Mouse (Mus musculus): ENCODE measurements around the gene Vipr1. TPM values are rescaled to one million over a fixed set of nuclear protein-coding genes. Genes with fewer than 3 reads are reported as not detected.

The Vipr1 gene
- polyA plus RNA-seq (2017; shearing (Covaris generic)), result 8.3 TPM

GRCm38 (mm10) chr9:121642401-121643181 lies at the start of gene Vipr1:
Vipr1 (plus strand) TSS chr9:121642716.

GRCm38 (mm10) chr9:121642001-121642400 lies 515 bp upstream of the Vipr1 start, which contains the start of gene Lyzl4:
Lyzl4 (minus strand) TSS chr9:121642096.

DNA sequence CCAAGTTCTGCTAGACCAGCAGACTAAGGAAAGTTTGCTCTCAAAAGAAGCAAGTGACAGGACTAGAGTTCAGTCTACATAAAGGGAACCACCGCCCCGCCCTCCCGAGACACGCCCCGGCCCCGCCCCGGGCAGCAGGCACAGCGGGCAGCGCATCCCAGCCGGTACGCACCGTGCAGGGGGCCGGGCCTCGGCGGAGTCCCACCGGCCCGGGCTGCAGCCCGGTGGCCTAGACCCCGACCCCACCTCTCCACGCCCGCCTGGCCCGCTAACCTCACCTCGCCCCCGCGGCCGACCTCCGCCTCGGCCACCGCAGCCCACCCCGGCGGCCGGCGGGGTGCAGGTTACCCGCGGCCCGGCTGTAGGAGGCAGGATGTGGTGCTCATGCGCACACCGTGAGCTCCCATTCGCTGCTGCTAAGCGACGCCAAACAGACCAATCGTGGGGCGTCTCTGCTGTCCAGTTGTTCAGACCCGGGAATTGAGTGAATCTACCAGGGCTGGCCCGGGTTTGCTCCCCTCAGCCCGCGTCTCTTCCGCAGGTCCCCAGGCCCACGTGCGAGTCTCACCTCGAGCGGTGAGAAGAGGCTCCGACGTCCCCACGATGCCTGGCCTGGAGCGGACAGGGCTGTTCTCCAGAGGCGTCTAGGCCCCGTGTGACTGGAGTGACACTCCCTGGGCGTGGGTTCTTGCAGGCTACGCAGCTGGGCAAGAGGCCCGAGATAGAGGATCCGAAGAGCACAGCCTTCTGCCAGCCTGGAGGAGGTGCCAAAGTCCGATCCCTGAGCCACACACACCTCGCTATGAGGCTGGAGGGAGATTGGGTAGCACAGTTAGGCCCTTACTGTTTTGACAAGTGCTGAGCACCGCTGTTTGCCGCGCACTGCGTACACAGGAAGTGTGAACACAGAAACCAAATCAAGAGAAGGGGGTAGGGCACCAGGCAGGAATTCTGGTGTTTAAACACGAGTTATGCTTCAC lies 62.4 kb downstream of the Vipr1 start, which contains the start of gene Sec22c:
Gene Sec22c, minus strand, starts transcription at position 845 of the 980 bp plus-strand sequence.

DNA sequence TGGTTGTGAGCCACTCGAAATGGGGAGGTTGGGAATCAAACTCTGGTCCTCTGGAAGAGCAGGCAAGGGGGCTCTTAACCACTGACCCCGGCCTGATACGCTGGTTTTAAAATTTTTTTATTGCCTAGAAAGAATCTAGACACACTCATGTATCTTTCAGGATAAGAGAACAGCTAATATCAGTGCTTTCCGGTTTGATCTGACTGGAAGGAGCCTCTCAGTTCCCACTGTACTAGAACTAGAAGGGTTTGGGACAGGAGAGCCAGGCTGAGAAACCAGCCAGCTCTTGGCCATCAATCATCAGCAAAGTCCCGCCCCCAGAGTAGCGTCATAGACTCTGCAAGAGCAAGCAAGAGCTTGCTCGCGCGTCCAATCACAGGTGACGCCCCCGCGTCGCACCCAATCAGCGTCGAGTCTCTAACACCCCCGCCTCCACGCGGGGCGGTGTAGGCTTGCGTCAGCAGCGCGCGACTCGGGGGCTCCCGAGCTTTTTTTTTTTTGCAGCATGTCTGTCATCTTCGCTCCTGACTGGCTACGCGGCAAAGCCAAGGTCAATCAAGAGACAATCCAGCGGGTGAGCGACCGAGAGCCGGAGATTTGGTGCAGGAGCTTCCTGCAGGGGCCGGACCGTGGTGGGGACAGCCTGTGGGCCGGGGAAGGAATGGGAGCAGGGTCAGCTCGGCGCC lies 67.5 kb downstream of the Vipr1 start, which contains the start of gene Ss18l2:
Gene Ss18l2, plus strand, starts transcription at position 432 of the 686 bp plus-strand sequence.

DNA sequence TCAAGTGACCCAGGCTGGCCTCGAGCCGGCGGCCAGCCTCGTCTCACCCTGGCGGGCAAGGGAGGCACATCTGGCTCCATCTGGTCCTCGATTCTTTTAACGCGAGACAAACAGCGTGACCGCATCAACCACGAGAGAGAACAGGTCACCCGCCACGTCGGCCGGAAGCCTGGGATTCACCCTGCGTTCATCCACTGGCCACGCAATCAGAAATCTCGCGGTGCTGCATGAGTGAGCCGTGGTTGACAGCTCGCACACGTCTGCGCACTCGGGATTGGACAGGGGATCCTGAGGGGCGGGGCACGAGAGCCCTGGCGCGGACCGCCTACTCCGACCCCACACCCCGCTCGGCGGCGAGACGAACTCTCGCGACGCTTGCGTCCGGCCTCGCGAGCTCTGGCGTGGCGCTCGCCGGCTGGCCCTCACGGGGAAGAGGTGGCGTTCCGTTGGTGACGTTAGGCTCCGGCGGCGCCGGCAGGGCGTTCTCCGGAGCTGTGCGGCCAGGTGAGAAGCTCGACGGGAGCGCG lies 76.3 kb downstream of the Vipr1 start, which contains the start of gene Nktr:
Gene Nktr, plus strand, starts transcription at position 378 of the 527 bp plus-strand sequence.

Other genes starting within 250 kb of the Vipr1 start
- not detected for gene Cck, start 147.0 kb upstream of the Vipr1 start, polyA plus RNA-seq (2017; shearing (Covaris generic))
- not detected for gene Lyzl4, start 620 bp upstream of the Vipr1 start, polyA plus RNA-seq (2017; shearing (Covaris generic))
- 31.7 TPM for gene Sec22c, start 62.8 kb downstream of the Vipr1 start, polyA plus RNA-seq (2017; shearing (Covaris generic))
- 40.4 TPM for gene Ss18l2, start 67.6 kb downstream of the Vipr1 start, polyA plus RNA-seq (2017; shearing (Covaris generic))
- gene Nktr, start 76.5 kb downstream of the Vipr1 start, polyA plus RNA-seq (2017; shearing (Covaris generic)), result 102 TPM
- 0.24 TPM for gene Zfp651, start 116.6 kb downstream of the Vipr1 start, polyA plus RNA-seq (2017; shearing (Covaris generic))
- gene Klhl40, start 134.9 kb downstream of the Vipr1 start, polyA plus RNA-seq (2017; shearing (Covaris generic)), result not detected
- gene Hhatl, start 149.8 kb downstream of the Vipr1 start, polyA plus RNA-seq (2017; shearing (Covaris generic)), result not detected
- not detected for gene Ccdc13, start 196.7 kb downstream of the Vipr1 start, polyA plus RNA-seq (2017; shearing (Covaris generic))
- gene Higd1a, start 215.6 kb downstream of the Vipr1 start, polyA plus RNA-seq (2017; shearing (Covaris generic)), result 119 TPM